11 mouse cellular contexts compared by ENCODE assay signal in genomic region chrX:134353848-134354247, GRCm38 (mm10). TPM values are rescaled to one million over a fixed set of nuclear protein-coding genes. Genes with fewer than 3 reads are reported as not detected.
DNase-seq lines count a peak whose midpoint lies in the region; TF ChIP-seq lines count a peak whose summit lies in the region.
"Had no signal": no experiment of that assay in that cellular context is flagged by ENCODE, and none has a peak within 500 bp of the region (broad histone marks: within the 10 kb centered on the region; RNA-seq: fewer than 3 reads in every experiment).

No protein-coding gene starts in this region.

- no peaks in the 10 kb centered on the region for H3K4me1 ChIP-seq in lung, adult 2 months (ENCODE audit: control insufficient read depth, insufficient read depth, low read length)
- H3K4me1 ChIP-seq: embryonic facial prominence, embryonic 12.5 days; limb, embryonic 10.5 days; lung, embryonic 15.5 days had no signal

- no peak for DNase-seq in gastrocnemius, adult 2 months
- no peak for DNase-seq in gastrocnemius, adult 8-10 months (ENCODE audit: low spot score in 2 of 2)
- DNase-seq in lung, postnatal 36 days, result peak; percentile 39
- DNase-seq in lung, adult 2 months, result no peak
- peak; percentile 50 for DNase-seq in NIH3T3 (ENCODE audit: low read depth)
- DNase-seq in retina, embryonic 14.5 days (ENCODE audit: low spot score), result peak; percentile 2
- no peak for DNase-seq in left cerebral cortex, adult 18-20 months (ENCODE audit: low spot score in 2 of 2)
- DNase-seq: adrenal gland, postnatal 36 days had no signal

- no peak overlapping the region for H3K4me3 ChIP-seq in gastrocnemius, adult 2 months
- no peak overlapping the region for H3K4me3 ChIP-seq in lung, adult 2 months (replicated peaks; ENCODE audit: extremely low read depth, low read depth, low read length)
- H3K4me3 ChIP-seq: embryonic facial prominence, embryonic 12.5 days; limb, embryonic 10.5 days; lung, embryonic 15.5 days had no signal

- no peak for TF ChIP-seq POLR2A in lung, adult 2 months (IDR thresholded peaks at IDR 0.05; ENCODE audit: borderline replicate concordance, extremely low read depth, low read depth, low read length)

- TF ChIP-seq CTCF in gastrocnemius, adult 2 months (IDR thresholded peaks at IDR 0.05), result peak; percentile 40; the same call in 1 of the 2 replicates
- TF ChIP-seq CTCF in lung, adult 2 months (IDR thresholded peaks at IDR 0.05; ENCODE audit: insufficient read depth, low read length), result no peak

- intact Hi-C loops in gastrocnemius, adult 2 months (cut with DNase I), result no loop called here

- H3K27ac ChIP-seq in gastrocnemius, adult 2 months, result no peak overlapping the region
- H3K27ac ChIP-seq: embryonic facial prominence, embryonic 12.5 days; limb, embryonic 10.5 days; lung, embryonic 15.5 days had no signal

RNA-seq across cellular contexts. Expression of gene Cenpi, which starts 46.0 kb away (rescaled TPM):
- under 1 TPM in 1 of 2 experiments, not detected in 1; 0.08 TPM for total RNA-seq in gastrocnemius, adult 2 months (2021)
- under 1 TPM in 2 of 4 experiments, not detected in 2; 0.16 to 0.17 TPM for total RNA-seq in gastrocnemius, adult 8-10 months (2022)
- 0.12 and 0.32 TPM in 2 replicates for polyA plus RNA-seq in lung, adult 2 months (2012; rRNA removed)
- total RNA-seq in left cerebral cortex, adult 18-20 months (2021), result under 1 TPM; 0.37 to 0.44 TPM

RNA-seq across cellular contexts. Expression of gene Drp2, which starts 50.5 kb away (rescaled TPM):
- 1 to 10 TPM; 3.2 to 3.4 TPM for total RNA-seq in gastrocnemius, adult 2 months (2021)
- 1 to 10 TPM; 1.7 to 5.4 (median 2.9) TPM for total RNA-seq in gastrocnemius, adult 8-10 months (2022)
- polyA plus RNA-seq in lung, adult 2 months (2012; rRNA removed), result 0.24 and 0.75 TPM in 2 replicates
- total RNA-seq in left cerebral cortex, adult 18-20 months (2021), result 10 to 100 TPM; 49.4 to 55.2 TPM

RNA-seq across cellular contexts. Expression of gene Tmem35a, which starts 58.8 kb away (rescaled TPM):
- total RNA-seq in gastrocnemius, adult 2 months (2021), result under 1 TPM; 0.11 to 0.15 TPM
- total RNA-seq in gastrocnemius, adult 8-10 months (2022), result under 1 TPM in 1 of 4 experiments, not detected in 3; 0.17 TPM
- polyA plus RNA-seq in lung, adult 2 months (2012; rRNA removed), result 1.1 and 1.6 TPM in 2 replicates
- total RNA-seq in left cerebral cortex, adult 18-20 months (2021), result 10 to 100 TPM; 64.0 to 64.1 TPM

Comparison
In these comparisons a context has a peak if more than half of its experiments do, and no peak if none do; other contexts are left out.
1. DNase-seq: peak in lung, postnatal 36 days (single experiment), NIH3T3 (single experiment) and retina, embryonic 14.5 days (single experiment); none in gastrocnemius, adult 2 months (single experiment), gastrocnemius, adult 8-10 months (0 of 2), lung, adult 2 months (single experiment) and left cerebral cortex, adult 18-20 months (0 of 2).
2. RNA of gene Drp2, which starts 50.5 kb away (total RNA-seq): 49.4 to 55.2 TPM in left cerebral cortex, adult 18-20 months; 1.7 to 5.4 TPM in gastrocnemius, adult 8-10 months and 3.2 to 3.4 TPM in gastrocnemius, adult 2 months; every median in the first group is over 4 times any median in the second.
3. RNA of gene Tmem35a, which starts 58.8 kb away (total RNA-seq): 64.0 to 64.1 TPM in left cerebral cortex, adult 18-20 months; 0.11 to 0.15 TPM in gastrocnemius, adult 2 months and 0.17 TPM in gastrocnemius, adult 8-10 months; every median in the first group is over 10 times any median in the second.